In genomic region chr3:97159509-97159850, GRCm38 (mm10) we compare ENCODE assay signal across 8 mouse cellular contexts. TPM values are rescaled to one million over a fixed set of nuclear protein-coding genes. Genes with fewer than 3 reads are reported as not detected.
DNase-seq lines count a peak whose midpoint lies in the region; ATAC-seq and TF ChIP-seq lines count a peak whose summit lies in the region.

No protein-coding gene starts in this region.

- no peak for TF ChIP-seq EP300 in liver, embryonic 14.5 days (IDR thresholded peaks at IDR 0.05; ENCODE audit: low read depth)

- intact Hi-C loops in gastrocnemius, adult 2 months (cut with DNase I), result loop anchor here (5.0 kb wide), 1 partner anchor 68 kb away; no protein-coding TSS in a partner anchor
- intact Hi-C loops in gastrocnemius, postnatal 36 days (cut with DNase I), result no loop called here

- no peak for TF ChIP-seq CTCF in gastrocnemius, adult 2 months (IDR thresholded peaks at IDR 0.05)
- no peak for TF ChIP-seq CTCF in liver, embryonic 14.5 days (IDR thresholded peaks at IDR 0.05; ENCODE audit: low read depth)

- H3K9ac ChIP-seq in forebrain, embryonic 11.5 days (ENCODE audit: low read length), result peak overlapping the region; percentile 77
- peak overlapping the region; percentile 82 for H3K9ac ChIP-seq in liver, embryonic 14.5 days (replicated peaks)

- peak overlapping the region; percentile 89 for H3K4me3 ChIP-seq in gastrocnemius, adult 2 months
- H3K4me3 ChIP-seq in forebrain, embryonic 11.5 days (ENCODE audit: low read depth, low read length), result peak overlapping the region; percentile 73
- peak overlapping the region; percentile 88 to 89 for H3K4me3 ChIP-seq in liver, embryonic 14.5 days (ENCODE audit: insufficient read depth in 1 of 2, low read depth in 2 of 2, low read length in 2 of 2)

- peak overlapping the region; percentile 90 for H3K27ac ChIP-seq in gastrocnemius, adult 2 months
- H3K27ac ChIP-seq in forebrain, embryonic 11.5 days (ENCODE audit: low read depth, low read length), result peak overlapping the region; percentile 55; the same call in 1 of the 2 replicates
- no peak overlapping the region for H3K27ac ChIP-seq in liver, embryonic 14.5 days

- ATAC-seq in forebrain, embryonic 11.5 days (replicated peaks; ENCODE audit: low FRiP score), result no peak
- no peak for ATAC-seq in liver, embryonic 14.5 days (ENCODE audit: insufficient read depth)

- no peaks in the 10 kb centered on the region for H3K4me1 ChIP-seq in forebrain, embryonic 11.5 days (replicated peaks; ENCODE audit: control insufficient read depth, insufficient read depth, low read length)
- H3K4me1 ChIP-seq in liver, embryonic 14.5 days (replicated peaks; ENCODE audit: control insufficient read depth in 2 of 2, insufficient read depth in 2 of 2, low read length in 1 of 2), result peaks cover 2 to 12% of the 10 kb centered on the region in 2 experiments; a peak in 2 of 4 replicates

- H3K4me2 ChIP-seq in forebrain, embryonic 11.5 days (ENCODE audit: low read depth, low read length, severe bottlenecking), result peak overlapping the region; percentile 79
- peak overlapping the region; percentile 71 for H3K4me2 ChIP-seq in liver, embryonic 14.5 days (ENCODE audit: low read depth)

- H3K36me3 ChIP-seq in forebrain, embryonic 11.5 days (ENCODE audit: control insufficient read depth, insufficient read depth, low read length), result no peaks in the 10 kb centered on the region; the same call in 1 of the 2 replicates
- H3K36me3 ChIP-seq in liver, embryonic 14.5 days (replicated peaks; ENCODE audit: control insufficient read depth, insufficient read depth, low read depth), result no peaks in the 10 kb centered on the region

- no peaks in the 10 kb centered on the region for H3K9me3 ChIP-seq in forebrain, embryonic 11.5 days (ENCODE audit: control insufficient read depth, low read length)
- H3K9me3 ChIP-seq in liver, embryonic 14.5 days (ENCODE audit: control insufficient read depth, low read length), result no peaks in the 10 kb centered on the region

- DNase-seq in gastrocnemius, adult 2 months, result no peak
- no peak for DNase-seq in gastrocnemius, postnatal 36 days
- peak; percentile 37 for DNase-seq in CD4-positive helper T cell, adult 2 months (ENCODE audit: low read depth, low spot score)
- DNase-seq in forebrain, embryonic 11.5 days (ENCODE audit: low spot score), result no peak
- DNase-seq in liver, embryonic 14.5 days (ENCODE audit: low read depth in 3 of 3, low spot score in 3 of 3), result no peak
- DNase-seq in spleen, adult 12 weeks (ENCODE audit: low spot score), result no peak
- DNase-seq in layer of hippocampus, adult 8-10 months (ENCODE audit: low spot score in 2 of 2), result no peak
- no peak for DNase-seq in embryo, embryonic 10 days (ENCODE audit: low spot score)

- WGBS in forebrain, embryonic 11.5 days, result 7% methylated on average over 6 of the region's 6 CpGs
- 12% methylated on average over 6 of the region's 6 CpGs for WGBS in liver, embryonic 14.5 days (ENCODE audit: insufficient replicate concordance)

- H3K27me3 ChIP-seq in forebrain, embryonic 11.5 days (ENCODE audit: control insufficient read depth, insufficient read depth, low read length), result no peaks in the 10 kb centered on the region
- no peaks in the 10 kb centered on the region for H3K27me3 ChIP-seq in liver, embryonic 14.5 days (ENCODE audit: control insufficient read depth, insufficient read depth, low read length)

RNA-seq across cellular contexts. Expression of gene Acp6, which starts 0.9 kb away (rescaled TPM):
- 10 to 100 TPM; 23.5 to 27.0 TPM for total RNA-seq in gastrocnemius, adult 2 months (2021)
- 10 to 100 TPM; 20.5 to 20.6 TPM for total RNA-seq in gastrocnemius, postnatal 36 days (2021)
- 29.8 and 36.1 TPM in 2 replicates for polyA plus RNA-seq in forebrain, embryonic 11.5 days (2014; fragmentation: Nextera tagmentation; extraction: Ambion mirVana)
- polyA plus RNA-seq in liver, embryonic 14.5 days (2012; rRNA removed), result 9.8 and 11.1 TPM in 2 replicates
- 13.8 and 14.8 TPM in 2 replicates for polyA plus RNA-seq in liver, embryonic 14.5 days (2014; fragmentation: Nextera tagmentation; extraction: Ambion mirVana)
- total RNA-seq in layer of hippocampus, adult 8-10 months (2022), result 10 to 100 TPM; 31.7 to 40.8 (median 37.7) TPM
